Mouse (Mus musculus): ENCODE measurements around the gene Mrpl24. TPM values are rescaled to one million over a fixed set of nuclear protein-coding genes. Genes with fewer than 3 reads are reported as not detected.
A peak's percentile ranks its signal among the peaks of the same experiment; 100 is the strongest.

Mrpl24 gene
- total RNA-seq, 2 experiments from 2014 or later: 44.6 to 54.9 TPM

DNA sequence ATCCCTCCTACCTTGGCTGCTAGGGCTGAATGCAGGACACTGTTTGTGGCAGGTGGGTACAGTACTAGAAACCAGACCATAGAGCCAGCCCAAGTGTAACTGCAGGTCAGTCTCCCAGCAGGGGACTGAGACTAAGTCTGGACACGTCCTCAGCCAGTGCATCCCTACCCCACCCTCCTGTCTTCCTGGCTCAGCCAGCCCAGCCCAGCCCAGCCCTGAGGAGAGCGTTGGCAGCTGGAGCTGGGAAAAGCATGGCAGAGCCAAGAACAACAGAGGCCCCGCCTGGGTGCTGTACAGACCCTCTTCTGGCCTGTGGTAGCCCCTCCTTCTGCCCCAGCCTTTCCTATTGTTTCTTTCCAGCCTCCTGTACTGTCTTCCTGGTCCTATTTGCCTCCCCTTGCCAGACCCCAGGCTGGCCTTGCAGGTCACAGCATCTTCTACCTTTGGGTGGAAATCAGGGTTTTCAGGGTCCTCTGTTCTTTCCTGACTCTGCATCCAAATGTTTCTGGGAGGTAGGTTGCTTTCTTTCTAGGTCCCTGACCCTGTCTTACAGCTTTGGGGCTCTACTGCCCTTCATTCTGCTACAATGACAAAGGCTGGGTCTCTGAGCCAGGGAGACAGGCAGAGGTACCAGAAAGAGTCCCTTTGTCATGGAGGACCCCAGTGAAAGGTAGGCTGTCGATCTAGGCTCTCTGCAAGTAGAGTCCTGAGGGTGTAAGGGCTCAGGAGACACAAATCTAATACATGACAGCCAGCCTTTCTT lies 25.7 kb downstream of the Mrpl24 start:
- no peak for DNase-seq (ENCODE audit: low spot score in 2 of 2)
- intact Hi-C loops (cut with DNase I): no loop called here

DNA sequence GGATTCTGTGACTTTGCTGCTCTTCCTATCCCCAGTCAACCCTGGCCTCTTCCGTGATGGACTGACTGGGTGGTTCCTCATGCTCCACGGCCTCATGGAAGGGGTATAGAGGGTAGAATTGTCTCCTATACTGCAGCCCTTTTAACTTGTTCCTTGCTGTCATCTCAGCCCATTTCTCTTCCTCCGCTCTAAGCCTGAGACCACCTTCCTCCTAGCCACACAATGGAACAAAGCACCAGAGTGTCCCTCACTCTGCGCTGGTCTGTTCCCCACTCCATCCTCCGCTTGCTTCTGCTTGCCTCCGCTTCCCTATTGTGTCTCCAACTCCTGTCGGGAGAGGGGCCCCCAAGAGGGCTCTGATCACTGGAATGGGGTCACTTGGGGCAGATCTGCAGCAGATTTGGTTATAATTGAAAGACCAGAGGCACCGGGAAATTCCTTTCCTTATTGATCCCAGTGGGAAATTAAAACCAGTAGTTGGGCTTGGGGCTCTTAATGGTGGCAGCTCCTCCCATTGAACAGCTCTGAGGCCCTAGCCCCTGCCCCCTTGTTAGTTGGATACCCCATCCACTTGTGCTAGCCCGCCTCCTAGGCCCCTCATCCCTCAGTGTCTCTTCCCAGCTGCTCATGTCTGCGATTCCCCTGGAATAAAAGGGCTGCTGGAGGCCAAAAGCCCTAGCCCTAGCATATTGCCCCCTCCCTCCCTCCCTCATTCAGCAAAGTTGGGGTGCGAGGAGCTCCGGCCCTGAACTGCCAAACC lies 26.7 kb downstream of the Mrpl24 start:
- DNase-seq (ENCODE audit: low spot score in 2 of 2): no peak
- intact Hi-C loops (cut with DNase I): no loop called here

DNA sequence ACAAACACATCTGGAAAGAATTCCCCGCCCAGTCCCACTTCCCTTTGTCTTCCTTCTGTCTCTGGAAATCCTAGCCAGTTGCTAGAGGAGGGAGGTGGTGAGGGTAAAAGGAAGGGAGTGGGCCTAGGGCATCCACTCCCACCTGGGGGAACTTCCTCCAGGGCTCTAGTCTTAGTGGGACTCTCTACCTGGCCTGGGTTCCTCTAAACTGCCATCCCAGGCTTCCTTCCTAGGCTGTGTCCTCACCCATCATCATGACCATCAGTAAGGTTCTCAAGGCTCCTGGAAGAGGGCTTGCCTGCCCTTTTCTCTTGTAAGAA lies 27.2 kb downstream of the Mrpl24 start:
- no peak for DNase-seq (ENCODE audit: low spot score in 2 of 2)
- intact Hi-C loops (cut with DNase I): no loop called here

DNA sequence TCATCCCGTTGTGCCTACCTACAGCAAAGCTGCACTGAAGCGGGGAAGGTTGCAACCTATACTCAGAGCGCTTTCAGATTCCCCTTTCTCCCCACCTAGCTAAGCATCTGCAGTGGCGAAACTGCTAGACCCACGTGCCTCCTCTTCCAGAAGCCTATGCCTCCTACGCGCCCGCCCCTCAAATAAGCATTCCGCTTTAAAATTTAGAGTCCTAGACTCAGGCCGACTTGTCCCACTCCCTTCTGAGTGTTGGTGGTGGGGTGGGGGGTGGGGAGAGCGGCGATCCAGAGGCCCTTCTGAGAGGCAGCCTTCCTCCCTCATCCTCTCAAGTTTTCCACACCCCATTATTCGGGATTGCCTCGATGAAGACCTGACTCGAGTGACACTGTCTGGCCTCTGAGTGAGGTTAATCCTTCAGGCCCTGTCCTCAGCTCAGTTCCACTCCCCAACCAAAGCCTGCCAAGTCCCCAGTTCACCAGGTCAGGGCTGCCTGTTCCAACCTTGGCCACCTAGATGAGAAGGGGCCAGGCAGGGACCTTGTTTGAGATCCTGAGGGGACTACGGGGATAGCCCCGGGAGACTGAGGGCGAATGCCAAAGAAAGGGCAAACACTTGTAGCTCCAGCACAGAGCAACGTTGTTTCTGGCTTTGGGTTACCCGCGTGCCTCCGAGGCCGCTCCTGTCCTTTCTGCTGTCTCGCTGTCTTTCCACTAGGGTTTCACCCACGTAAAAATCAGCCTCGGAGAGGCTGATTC lies 27.9 kb downstream of the Mrpl24 start:
- intact Hi-C loops (cut with DNase I): no loop called here
- DNase-seq (ENCODE audit: low spot score in 2 of 2): no peak

DNA sequence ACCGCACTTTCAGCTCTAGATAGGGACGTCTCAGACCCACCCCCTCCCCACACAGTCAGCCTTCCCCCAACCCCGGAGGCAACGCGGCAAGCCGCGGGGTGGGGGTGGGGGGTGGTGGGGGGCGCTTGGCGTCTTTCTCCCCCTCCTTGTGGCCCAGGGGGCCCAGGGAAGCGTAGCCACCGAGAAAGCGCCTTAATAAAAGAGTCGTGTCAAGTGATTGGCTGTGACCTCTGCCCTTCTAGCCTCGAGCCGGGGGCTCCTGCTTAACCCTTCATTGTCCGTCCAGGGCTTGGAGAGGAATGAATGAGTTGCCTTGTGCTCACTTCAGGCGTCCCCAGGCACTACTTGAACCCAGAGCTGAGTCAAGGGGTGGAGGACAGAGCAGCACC lies 28.5 kb downstream of the Mrpl24 start:
- no peak for DNase-seq (ENCODE audit: low spot score in 2 of 2)
- intact Hi-C loops (cut with DNase I): no loop called here

DNA sequence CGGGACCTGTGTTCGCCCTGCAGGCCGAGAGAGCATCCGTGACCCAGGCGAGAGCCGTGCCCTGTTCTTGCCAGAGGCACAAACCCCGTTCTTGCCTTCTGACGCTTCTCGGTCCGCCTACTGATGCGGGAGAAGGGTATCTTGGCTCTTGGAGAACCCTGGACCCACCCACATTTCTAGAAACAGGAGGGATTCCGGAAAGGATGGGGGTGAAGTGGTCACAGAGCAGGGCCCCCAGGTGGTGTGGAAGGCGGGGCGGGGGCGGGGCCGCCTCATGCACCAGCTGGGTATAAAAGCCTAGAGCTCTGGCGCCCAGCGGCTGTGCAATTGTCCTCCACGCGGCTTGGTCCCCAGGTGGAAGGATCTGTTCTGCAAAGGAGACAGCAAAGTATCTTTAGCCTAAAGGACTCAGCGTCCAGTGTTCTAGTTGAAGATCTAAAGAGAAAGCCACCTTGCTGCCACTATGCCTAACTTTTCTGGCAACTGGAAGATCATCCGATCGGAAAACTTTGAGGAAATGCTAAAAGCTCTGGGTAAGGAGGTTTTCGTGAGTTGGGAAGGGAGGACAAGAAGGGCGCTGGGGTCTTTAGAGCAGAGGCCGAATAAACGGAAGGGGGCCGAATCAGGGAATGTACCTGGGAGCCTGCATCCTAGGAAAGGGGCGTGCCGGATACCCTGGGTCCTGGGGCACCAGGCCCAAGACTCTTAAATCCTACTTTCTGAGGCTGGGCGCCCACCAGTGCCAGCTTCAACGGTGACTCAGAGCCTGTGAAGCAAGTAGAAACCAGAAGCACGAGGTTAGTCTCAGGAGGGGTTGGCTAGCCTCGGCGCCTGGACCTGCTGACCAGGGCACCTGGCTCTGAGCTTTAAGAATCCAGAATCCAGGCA lies 29.3 kb downstream of the Mrpl24 start, which contains the start of gene Crabp2:
Crabp2 (plus strand) TSS at position 289 of the 888 bp plus-strand sequence.
- DNase-seq (ENCODE audit: low spot score in 2 of 2): peak in 1 of 2 experiments; percentile 23
- intact Hi-C loops (cut with DNase I): no loop called here

DNA sequence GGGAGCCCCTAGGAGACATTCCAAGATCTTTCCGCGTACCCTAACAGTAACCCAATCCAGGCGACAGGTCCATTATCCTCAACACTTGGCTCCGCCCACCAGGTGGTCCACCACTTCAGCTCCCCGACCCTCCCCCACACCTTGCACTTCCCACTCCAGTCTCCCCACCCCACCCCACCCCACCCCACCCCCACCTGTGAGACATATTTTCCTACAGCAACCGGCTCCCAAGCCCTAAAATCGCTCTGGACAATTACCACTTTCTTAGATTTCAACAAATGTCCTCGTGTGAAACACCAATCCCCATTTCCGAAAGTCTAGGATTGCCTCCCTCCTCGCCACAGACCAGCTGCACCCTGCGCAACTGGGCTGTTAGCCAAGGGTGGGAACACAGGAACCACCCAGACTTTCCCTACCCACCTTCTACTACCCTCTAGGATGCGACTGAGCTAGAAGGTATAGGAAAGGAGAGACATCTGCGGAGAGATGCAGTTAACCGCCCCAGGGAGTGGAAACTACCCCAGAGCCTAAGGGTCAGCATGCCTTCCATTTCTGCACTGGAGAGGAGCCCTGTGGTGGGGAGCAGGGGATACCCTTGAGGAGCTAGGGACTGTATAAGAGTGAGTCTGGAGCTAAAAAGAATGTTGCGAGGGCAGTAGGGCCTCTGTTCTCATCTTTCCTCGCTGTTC lies 30.1 kb downstream of the Mrpl24 start:
- intact Hi-C loops (cut with DNase I): no loop called here
- no peak for DNase-seq (ENCODE audit: low spot score in 2 of 2)

DNA sequence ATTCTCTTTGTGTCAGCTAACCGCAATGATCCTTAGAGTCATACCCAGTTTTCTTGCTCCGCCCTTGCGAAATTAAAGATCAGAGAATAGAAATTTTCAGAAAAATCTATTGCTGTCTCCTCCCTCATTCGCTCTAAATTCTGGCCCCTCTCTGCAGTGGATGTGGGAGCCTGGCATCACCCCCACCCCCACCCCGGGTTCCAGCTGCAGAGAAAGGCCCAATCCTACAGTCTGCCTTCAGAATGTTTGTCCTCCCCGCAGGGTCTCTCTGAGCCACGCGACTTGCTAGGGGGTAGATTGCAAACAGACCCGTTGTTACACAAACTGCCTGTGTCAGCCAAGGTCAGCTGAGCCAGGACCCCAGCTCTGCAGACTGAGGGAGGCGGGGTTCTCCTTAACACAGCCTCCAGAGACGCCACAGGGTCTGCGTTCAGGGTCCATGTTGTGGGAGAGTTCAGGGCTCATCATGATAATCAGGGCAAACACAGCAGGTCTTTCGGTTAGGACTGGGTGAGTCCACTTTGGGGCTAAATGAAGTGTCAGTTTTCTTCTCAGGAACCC lies 30.7 kb downstream of the Mrpl24 start:
- no peak for DNase-seq (ENCODE audit: low spot score in 2 of 2)
- intact Hi-C loops (cut with DNase I): no loop called here

DNA sequence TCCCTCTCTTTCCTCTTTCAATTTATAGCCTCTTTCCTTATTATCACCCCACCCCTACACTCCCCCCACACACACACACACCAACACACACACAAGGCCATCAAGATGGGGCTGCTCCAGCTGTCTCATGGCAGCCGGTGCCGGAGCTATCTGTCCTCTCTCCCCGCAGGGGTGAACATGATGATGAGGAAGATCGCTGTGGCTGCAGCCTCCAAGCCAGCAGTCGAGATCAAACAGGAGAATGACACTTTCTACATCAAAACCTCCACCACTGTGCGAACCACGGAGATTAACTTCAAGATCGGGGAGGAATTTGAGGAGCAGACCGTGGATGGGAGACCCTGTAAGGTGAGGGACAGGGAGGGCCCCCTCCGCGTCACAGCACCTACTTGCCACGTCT lies 32.6 kb downstream of the Mrpl24 start:
- no peak for DNase-seq (ENCODE audit: low spot score in 2 of 2)
- intact Hi-C loops (cut with DNase I): no loop called here

DNA sequence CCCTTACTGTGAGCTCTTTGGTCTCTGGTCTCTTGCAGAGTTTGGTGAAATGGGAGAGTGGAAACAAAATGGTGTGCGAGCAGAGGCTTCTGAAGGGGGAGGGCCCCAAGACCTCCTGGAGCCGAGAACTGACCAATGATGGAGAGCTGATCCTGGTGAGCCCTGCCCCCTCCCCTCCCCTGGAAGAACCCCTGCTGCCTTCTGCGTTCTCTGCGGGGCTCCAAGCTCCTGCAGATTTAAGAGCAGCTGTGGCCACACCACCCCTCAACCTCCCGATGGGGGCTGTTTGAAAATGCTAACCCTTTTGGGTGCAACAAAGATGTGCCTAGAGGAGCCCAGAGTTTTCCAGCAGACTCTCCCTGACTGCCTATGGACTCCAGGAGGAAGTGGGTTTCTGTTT lies 33.1 kb downstream of the Mrpl24 start:
- DNase-seq (ENCODE audit: low spot score in 2 of 2): no peak
- intact Hi-C loops (cut with DNase I): no loop called here

DNA sequence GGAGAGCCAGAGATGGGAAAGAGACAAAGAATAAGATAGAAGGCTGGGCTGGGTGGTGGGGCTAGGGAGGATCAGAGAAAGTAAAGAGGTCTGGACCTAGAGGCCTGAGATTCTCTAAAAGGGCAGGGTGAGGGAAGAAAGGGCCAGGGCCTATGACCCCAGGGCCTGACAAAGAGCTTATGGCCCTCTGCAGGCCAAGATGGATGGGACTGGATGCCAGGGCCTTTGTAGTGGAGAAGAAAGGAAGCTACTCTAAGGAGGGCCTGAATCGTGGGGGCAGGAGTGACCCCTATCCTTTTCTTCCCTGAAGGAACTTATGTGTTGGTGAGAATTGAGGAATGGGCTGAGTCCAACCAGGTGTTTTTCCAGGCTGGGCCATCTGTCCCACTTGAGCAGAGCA lies 38.8 kb downstream of the Mrpl24 start:
- intact Hi-C loops (cut with DNase I): no loop called here
- no peak for DNase-seq (ENCODE audit: low spot score in 2 of 2)

DNA sequence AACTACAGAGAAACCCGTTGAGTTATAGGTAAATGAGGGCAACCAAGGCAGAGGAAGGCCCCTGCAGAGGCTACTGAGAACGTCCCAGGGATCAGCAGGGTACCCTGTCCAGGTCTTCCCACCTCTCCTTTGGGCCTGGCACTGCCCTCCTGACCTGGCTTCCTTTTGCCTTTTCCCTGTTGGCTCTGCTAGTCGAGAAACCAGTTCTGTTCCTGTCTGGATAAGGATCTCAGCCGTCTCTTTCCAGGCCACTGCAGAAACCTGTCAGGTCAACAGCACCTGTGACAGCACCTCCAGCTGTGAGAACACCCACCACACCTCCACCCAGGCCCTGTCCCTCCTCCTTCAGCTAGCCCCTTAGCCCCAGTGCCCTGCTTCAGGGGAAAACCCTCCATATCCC lies 39.2 kb downstream of the Mrpl24 start:
- no peak for DNase-seq (ENCODE audit: low spot score in 2 of 2)
- intact Hi-C loops (cut with DNase I): no loop called here

DNA sequence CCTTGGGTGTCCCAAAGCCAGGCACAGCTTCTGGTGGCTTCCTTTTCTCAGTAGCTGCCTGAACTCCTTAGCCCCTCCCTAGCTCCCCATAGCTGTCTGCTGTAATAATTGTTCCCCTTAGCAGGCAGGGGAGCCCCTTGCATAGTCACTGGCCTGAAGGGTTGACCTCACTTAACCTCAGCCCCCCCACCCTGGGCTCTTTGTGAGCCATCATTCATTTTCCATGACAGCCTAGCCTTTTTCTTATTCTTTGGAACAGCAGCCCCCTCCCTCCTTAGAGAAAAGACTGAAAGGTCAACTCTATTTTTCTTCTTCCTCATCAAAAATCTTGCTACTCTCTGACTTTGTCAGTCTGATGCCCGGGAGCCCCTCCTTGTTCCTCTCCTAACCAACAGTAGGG lies 39.7 kb downstream of the Mrpl24 start:
- intact Hi-C loops (cut with DNase I): no loop called here
- DNase-seq (ENCODE audit: low spot score in 2 of 2): no peak

DNA sequence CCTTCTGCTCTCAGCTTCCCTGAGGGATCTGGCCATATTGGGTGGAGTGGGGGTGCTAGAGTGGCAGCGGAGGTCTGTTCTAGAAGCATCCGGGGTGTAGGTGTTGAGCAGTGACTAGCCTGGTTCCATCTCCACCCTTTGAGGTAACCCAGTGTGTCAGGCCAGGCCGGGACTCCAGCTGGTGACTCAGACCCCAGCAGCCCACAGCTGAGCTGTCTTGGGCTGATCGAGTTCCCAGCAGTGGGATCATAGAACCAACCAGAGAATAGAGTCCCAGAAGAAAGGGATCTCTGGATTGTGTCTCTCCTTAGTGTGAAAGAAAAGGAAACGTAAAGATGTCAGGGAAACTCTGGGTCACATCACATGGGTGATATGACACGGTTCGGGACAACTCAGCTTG lies 40.1 kb downstream of the Mrpl24 start:
- DNase-seq (ENCODE audit: low spot score in 2 of 2): no peak
- intact Hi-C loops (cut with DNase I): no loop called here

DNA sequence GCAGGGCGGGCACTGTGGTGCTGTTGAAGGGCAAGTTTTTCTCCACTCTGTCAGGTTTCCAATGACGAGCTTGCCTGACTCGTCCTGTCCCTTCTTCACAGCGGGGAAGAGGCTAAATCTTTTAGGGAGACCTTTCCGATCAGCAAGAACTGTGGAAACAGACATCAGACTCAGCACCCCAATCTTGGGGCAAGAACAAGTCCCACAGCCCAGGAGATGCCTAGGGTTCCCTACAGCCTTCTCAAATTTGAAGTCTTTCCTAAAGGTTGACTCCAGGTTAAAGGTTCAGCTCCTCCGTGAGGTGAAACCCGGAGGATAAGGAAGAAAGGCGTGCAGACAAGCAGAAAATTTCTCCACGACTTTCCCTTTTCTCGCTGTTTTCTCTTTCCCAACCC lies 40.9 kb downstream of the Mrpl24 start:
- intact Hi-C loops (cut with DNase I): loop anchor here (2.0 kb wide), 1 partner anchor 25 kb away; no protein-coding TSS in a partner anchor

DNA sequence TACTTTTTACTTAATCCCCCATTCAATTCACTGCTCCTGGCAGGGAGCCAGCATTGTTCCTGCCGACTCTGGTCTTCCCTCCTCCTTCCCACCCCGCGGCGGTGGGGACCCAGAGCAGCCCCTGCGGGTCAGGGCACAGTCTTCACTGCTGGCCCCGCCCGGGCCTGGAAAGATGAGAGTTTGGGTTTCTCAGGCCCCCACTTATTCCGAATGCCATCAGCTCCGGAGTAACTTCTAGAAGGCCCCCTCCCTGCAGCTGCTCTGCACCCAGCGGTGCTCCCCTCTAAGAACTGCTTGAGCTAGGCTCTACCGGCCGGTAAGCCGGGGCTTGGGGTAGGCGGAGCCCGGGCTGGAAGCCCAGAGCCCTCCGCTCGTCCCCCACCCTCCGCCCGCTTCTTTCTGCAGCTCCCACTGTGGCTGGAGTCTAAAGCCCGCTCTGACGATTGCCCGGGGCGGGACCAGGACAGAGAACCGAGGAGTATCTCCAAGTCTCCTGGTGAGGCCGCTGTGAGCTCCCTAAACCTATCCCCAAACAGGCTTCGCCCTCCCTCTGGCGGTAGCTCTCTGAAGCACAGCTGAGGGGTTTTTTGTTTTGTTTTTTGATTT lies 41.4 kb downstream of the Mrpl24 start:
- intact Hi-C loops (cut with DNase I): loop anchor here (2.0 kb wide), 1 partner anchor 26 kb away; no protein-coding TSS in a partner anchor
- peak; percentile 71 for DNase-seq (ENCODE audit: low spot score in 2 of 2)

More for the DNA sequence above, 40.9 kb downstream of the Mrpl24 start:
- DNase-seq (ENCODE audit: low spot score in 2 of 2): no peak

DNA sequence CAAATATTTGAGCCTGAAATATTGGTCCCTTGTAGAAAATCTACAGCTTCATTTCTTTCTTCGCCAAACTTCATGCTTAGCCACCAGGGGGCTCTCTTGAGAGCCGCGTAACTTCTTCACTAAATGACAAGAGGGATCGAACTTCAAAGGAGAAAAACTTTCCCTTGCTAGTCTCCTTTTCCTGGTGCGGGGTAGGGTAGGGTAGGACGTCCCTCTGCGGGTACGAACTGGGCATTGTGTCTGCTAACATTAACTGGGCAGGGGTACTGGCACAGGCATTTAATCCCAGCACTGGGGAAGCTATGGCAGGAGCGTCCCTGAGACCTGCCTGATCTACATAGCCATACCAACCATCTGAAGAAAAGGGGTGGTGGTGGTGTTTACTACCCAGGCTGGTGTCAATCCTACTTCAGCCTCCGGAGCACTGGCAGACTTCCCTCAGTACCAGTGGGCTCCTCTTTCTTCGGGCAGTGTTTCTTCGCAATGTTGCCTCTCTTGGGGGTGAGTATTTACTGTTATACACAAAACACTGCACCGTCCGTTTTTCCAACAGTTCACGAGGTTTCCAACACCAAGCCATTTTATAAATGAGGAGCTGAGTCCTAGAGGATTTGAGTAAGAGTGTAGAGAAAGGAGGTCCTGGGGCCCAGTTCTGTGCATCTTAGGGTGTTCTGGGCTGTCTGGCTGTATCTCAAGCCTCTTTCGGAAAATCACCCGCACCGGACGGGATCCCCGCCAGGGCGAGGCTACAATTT lies 51.1 kb downstream of the Mrpl24 start:
- DNase-seq (ENCODE audit: low spot score in 2 of 2): peak in 1 of 2 experiments; percentile 47

More for the DNA sequence above, 51.1 kb downstream of the Mrpl24 start:
- intact Hi-C loops (cut with DNase I): loop anchor here (1.0 to 2.0 kb wide), 2 partner anchors 17 to 102 kb away; no protein-coding TSS in a partner anchor

Measured in left cerebral cortex, postnatal 36 days (tissue).